Mouse (Mus musculus): ENCODE measurements at regions not wholly inside any gene's neighbourhood (a gene's known extent, or its start where the extent isn't known, plus 50 kb on each side); places are given as distances from the start of the nearest gene placed in this dataset.

GRCm38 (mm10) chr1:27169278-27169677 is 482.0 kb upstream of the 4931408C20Rik start:
- DNase-seq (ENCODE audit: low spot score), result peak; percentile 9

Data from MN1 (cell line).